Mouse (Mus musculus) intestine, postnatal 0 days (tissue): ENCODE results near the gene Lysmd2. TPM values are rescaled to one million over a fixed set of nuclear protein-coding genes. Genes with fewer than 3 reads are reported as not detected.

ENCODE experiments used
- ATAC-seq: fragments of 200-750 bp; cut with Nextera tagmentation; 2 replicates; pipeline ENCODE4 v1.8.0; 2017; ENCODE audit warnings: mild to moderate bottlenecking, moderate TSS enrichment, moderate library complexity
- H3K27ac ChIP-seq: fragments of 300-500 bp; sonication (generic); 2 replicates; pipeline ENCODE4 v1.5.1; 2014; ENCODE audit warnings: mild to moderate bottlenecking, low read depth, low read length, moderate library complexity
- H3K27me3 ChIP-seq: fragments of 300-500 bp; sonication (generic); replicated peaks from 2 replicates; pipeline ENCODE4 v1.6.1; 2014; ENCODE audit warnings: low read length, mixed read lengths; ENCODE audit not compliant: control insufficient read depth, insufficient read depth
- H3K36me3 ChIP-seq: fragments of 300-500 bp; sonication (generic); 2 replicates; pipeline ENCODE4 v1.6.1; 2014; ENCODE audit warnings: mild to moderate bottlenecking, moderate library complexity; ENCODE audit not compliant: control insufficient read depth, insufficient read depth
- H3K4me1 ChIP-seq: fragments of 300-500 bp; sonication (generic); replicated peaks from 2 replicates; pipeline ENCODE4 v1.6.1; 2014; ENCODE audit warnings: antibody characterized with exemption, low read length, mixed read lengths; ENCODE audit not compliant: control insufficient read depth, insufficient read depth
- H3K4me2 ChIP-seq: fragments of 300-500 bp; sonication (generic); replicated peaks from 2 replicates; pipeline ENCODE4 v1.6.1; 2014; ENCODE audit warnings: low read depth, mild to moderate bottlenecking, moderate library complexity
- H3K4me3 ChIP-seq: fragments of 300-500 bp; sonication (generic); 2 replicates; pipeline ENCODE4 v1.5.1; 2014; ENCODE audit warnings: low read depth, low read length
- H3K9ac ChIP-seq: fragments of 300-500 bp; sonication (generic); 2 replicates; pipeline ENCODE4 v1.6.1; 2014; ENCODE audit warnings: mild to moderate bottlenecking, low read depth, low read length
- H3K9me3 ChIP-seq: fragments of 300-500 bp; sonication (generic); 2 replicates; pipeline ENCODE4 v1.6.1; 2016; ENCODE audit warnings: mixed run types; ENCODE audit not compliant: control insufficient read depth
- CTCF ChIP-seq: sonication (generic); IDR thresholded peaks from 2 replicates; pipeline ENCODE4 v1.5.1; 2016; ENCODE audit warnings: low read depth, mild to moderate bottlenecking, control low read depth, antibody characterized with exemption, moderate library complexity
- WGBS: fragments of 180-500 bp; shearing (Covaris S2); extraction: QIAGEN DNeasy Blood & Tissue Kit; methylation state at CpG from one replicate; pipeline ENCODE4 v1.1.7; 2014; 5-methylcytosine and 5-hydroxymethylcytosine counted together
- polyA plus RNA-seq: library from polyadenylated mRNA; unstranded; fragments of >200 nt; fragmentation: Nextera tagmentation; extraction: Ambion mirVana; gene quantifications from 2 replicates; pipeline ENCODE4 v1.2.1, GENCODE M21; 2015

Gene Lysmd2
- polyA plus RNA-seq, 1 experiment from 2014 or later, result 16.7 TPM

- Histone ChIP-seq H3K36me3 (no peaks in the 10 kb centered on the region), H3K4me2 (no peak overlapping the region), H3K27ac (no peak overlapping the region), H3K4me3 (no peak overlapping the region), H3K9ac (no peak overlapping the region), H3K9me3 (no peaks in the 10 kb centered on the region), H3K27me3 (no peaks in the 10 kb centered on the region), H3K4me1 (no peaks in the 10 kb centered on the region)
- TF ChIP-seq CTCF, result no peak
- 65% methylated on average over 6 of the region's 6 CpGs for WGBS
- no peak for ATAC-seq
Measured at GRCm38 (mm10) chr9:75672769-75673168, 47.2 kb downstream of the Lysmd2 start.

DNA sequence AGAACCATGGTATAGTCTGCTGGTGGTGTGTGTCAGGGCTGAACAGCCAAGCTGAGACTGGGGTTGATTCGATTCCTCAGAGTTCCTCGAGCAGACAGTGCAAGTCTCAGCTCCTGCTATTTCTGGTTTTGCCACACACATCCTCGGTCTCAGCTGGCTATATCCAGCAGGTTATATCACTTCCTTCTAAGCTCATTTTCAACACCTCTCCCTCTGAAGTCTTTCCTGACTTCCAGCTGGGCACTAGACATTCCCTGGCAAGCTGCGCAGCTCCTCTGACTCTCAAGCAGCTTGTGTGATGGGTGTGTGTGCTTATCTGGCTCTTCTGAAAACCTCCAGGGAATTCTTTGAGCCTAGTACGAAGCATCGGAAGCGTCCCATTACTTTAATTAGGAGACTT, 50.7 kb downstream of the Lysmd2 start:
- no peak for ATAC-seq
- Histone ChIP-seq H3K27me3 (no peaks in the 10 kb centered on the region), H3K4me3 (no peak overlapping the region), H3K36me3 (no peaks in the 10 kb centered on the region), H3K4me2 (no peak overlapping the region), H3K9ac (no peak overlapping the region), H3K4me1 (no peaks in the 10 kb centered on the region), H3K27ac (no peak overlapping the region), H3K9me3 (no peaks in the 10 kb centered on the region)
- 79% methylated on average over 7 of the region's 7 CpGs for WGBS
- no peak for TF ChIP-seq CTCF

DNA sequence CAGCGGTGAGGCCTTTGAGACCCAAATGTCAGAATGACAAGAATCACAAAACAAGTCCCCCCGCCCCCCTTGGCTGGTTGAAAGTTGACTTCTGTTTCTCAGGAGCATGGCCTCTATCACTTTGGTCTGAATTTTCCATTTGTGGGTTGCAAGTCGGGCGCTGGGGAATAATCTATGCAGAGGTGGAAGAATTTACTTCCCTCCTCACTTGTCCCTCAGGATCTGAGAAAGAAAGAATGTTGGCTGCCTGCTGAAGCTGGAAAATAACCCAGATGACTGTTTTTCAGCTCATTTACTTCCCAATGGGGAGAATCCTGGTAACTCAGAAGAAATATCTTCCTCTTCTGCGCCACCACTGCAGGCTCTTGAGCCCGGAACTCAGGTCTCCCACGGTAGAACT, 52.8 kb downstream of the Lysmd2 start:
- H3K9ac ChIP-seq, result no peak overlapping the region
- no peaks in the 10 kb centered on the region for H3K36me3 ChIP-seq
- H3K4me3 ChIP-seq, result no peak overlapping the region
- H3K4me1 ChIP-seq, result no peaks in the 10 kb centered on the region
- H3K9me3 ChIP-seq, result no peaks in the 10 kb centered on the region
- H3K27ac ChIP-seq, result no peak overlapping the region
- WGBS, result 85% methylated on average over 7 of the region's 7 CpGs
- no peaks in the 10 kb centered on the region for H3K27me3 ChIP-seq
- ATAC-seq, result no peak
- no peak for TF ChIP-seq CTCF
- H3K4me2 ChIP-seq, result no peak overlapping the region

DNA sequence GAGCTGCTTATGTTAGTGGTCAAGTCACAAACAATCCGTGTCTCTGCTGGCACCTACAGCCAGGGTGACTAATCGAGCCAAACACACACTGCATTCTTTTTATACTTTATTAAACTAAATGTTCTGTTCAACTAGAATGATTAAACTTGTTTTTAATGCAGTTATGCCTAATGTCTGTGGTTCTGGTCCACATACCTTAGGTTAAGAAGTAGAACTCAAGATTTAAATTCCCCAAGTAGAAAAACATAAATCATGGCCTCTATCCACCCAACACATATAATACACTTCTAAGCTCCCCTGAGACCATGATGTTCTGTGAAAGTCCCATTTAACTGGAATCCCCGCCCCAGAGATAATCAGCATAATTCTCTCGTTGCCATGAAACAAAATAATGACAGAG, 54.1 kb downstream of the Lysmd2 start:
- H3K4me3 ChIP-seq, result no peak overlapping the region
- no peak for TF ChIP-seq CTCF
- H3K9me3 ChIP-seq, result no peaks in the 10 kb centered on the region
- no peak overlapping the region for H3K9ac ChIP-seq
- ATAC-seq, result no peak
- H3K36me3 ChIP-seq, result no peaks in the 10 kb centered on the region
- H3K4me1 ChIP-seq, result 0 out of 2 replicates have a peak, but pooled peaks cover 5% of the 10 kb centered on the region
- no peaks in the 10 kb centered on the region for H3K27me3 ChIP-seq
- WGBS, result 79% methylated on average over 4 of the region's 4 CpGs
- H3K27ac ChIP-seq, result no peak overlapping the region
- H3K4me2 ChIP-seq, result no peak overlapping the region

DNA sequence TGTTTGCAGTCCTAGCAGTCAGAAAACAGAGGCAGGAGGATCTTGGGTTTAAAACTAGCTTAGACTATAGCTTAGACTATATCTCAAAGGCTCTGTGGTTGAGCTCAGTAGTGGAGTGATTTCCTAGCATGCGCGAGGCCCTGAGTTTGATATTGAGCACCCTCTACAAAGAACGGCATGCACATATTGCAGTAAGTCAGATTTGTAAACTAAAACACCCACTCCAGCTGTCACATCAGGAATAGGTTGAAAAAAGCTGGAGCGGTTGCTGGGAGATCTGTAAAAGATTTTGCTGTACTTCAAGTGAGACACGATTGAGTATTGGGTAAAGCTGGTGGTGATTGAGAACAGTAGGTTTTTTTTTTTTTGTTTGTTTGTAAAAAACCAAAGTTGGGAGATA, 55.1 kb downstream of the Lysmd2 start:
- no peaks in the 10 kb centered on the region for H3K36me3 ChIP-seq
- H3K27me3 ChIP-seq, result no peaks in the 10 kb centered on the region
- no peak overlapping the region for H3K4me3 ChIP-seq
- no peak overlapping the region for H3K27ac ChIP-seq
- no peak for ATAC-seq
- TF ChIP-seq CTCF, result no peak
- no peak overlapping the region for H3K4me2 ChIP-seq
- H3K4me1 ChIP-seq, result 0 out of 2 replicates have a peak, but pooled peaks cover 5% of the 10 kb centered on the region
- 81% methylated on average over 5 of the region's 5 CpGs for WGBS
- H3K9ac ChIP-seq, result no peak overlapping the region
- no peaks in the 10 kb centered on the region for H3K9me3 ChIP-seq

DNA sequence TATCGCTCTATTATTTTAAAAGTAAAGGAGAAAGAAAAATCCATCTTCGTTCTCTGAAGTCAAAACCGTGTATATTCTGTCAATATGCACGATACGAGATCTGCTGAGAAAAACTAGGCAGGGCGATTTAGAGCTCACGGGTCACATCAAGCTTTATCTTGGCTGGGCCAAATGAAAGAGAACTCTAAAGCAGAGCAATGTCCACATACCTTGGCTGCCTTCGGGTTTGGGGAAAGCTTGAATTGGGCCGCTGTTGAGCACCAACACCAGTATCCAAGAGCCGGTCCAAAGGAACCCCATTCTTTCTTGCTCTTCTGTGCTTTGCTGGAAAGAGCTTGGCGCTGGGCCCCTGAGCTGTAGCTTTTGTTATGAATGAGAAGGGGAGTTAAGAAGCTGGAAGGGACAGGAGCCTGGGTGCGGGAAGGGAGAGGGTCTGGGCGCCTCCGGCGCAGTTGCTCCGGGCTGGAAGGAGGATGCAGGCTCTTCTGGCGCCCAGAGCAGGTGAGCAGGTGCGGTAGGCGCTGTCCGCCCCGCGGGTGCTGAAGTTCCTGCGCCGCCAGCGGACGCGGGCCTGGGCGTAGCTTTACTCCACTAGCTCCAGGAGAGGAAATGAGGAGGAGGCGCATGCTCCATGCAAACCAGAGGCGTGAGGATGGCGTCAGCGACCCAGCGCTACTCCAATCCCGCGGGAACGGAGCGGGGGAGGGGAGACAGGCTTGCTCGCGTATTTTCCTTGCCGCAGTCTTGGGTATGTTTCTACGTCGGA, 58.1 kb downstream of the Lysmd2 start, which contains the start of gene Scg3:
Gene Scg3, minus strand, starts transcription at position 631 of the 766 bp plus-strand sequence.
- ATAC-seq, result peak; percentile 76
- Histone ChIP-seq H3K4me3 (peak within 1 kb of the TSS; percentile 17), H3K9me3 (no peaks in the 10 kb centered on the region), H3K36me3 (no peaks in the 10 kb centered on the region), H3K27ac (no peak within 1 kb of the TSS), H3K4me2 (peak within 1 kb of the TSS; percentile 54), H3K9ac (no peak within 1 kb of the TSS), H3K27me3 (no peaks in the 10 kb centered on the region), H3K4me1 (0 out of 2 replicates have a peak, but pooled peaks cover 5% of the 10 kb centered on the region)
- WGBS, result 10% methylated on average over 42 of the region's 42 CpGs
- no peak for TF ChIP-seq CTCF
